Mouse (Mus musculus): Measurements from ENCODE around the gene Lmf2. TPM values are rescaled to one million over a fixed set of nuclear protein-coding genes. Genes with fewer than 3 reads are reported as not detected.

Lmf2 gene
- polyA plus RNA-seq (2014; fragmentation: Illumina TruSeq; extraction: RNeasy Lipid Tissue Mini Kit (QIAGEN cat#74804)), result 0.86 TPM

GRCm38 (mm10) chr15:89355241-89356187, at the start of gene Lmf2, which contains the start of gene Ncaph2:
Lmf2 (minus strand) TSS chr15:89355659.
Ncaph2 (plus strand) TSS chr15:89355719.

GRCm38 (mm10) chr15:89384617-89385016, 29.2 kb upstream of the Lmf2 start, which contains the start of gene Klhdc7b:
Klhdc7b (plus strand) TSS chr15:89384917.

GRCm38 (mm10) chr15:89378831-89379401, 23.5 kb upstream of the Lmf2 start, which contains the start of gene Odf3b:
Odf3b (minus strand) TSS chr15:89379282.

GRCm38 (mm10) chr15:89376957-89377356, 21.5 kb upstream of the Lmf2 start, which contains the start of gene Tymp:
Tymp (minus strand) TSS chr15:89377039.

GRCm38 (mm10) chr15:89373762-89374248, 18.3 kb upstream of the Lmf2 start, which contains the start of gene Sco2:
Sco2 (minus strand) TSS chr15:89373846.

GRCm38 (mm10) chr15:89334271-89334670, 21.2 kb downstream of the Lmf2 start, which contains the start of gene Miox:
Miox (plus strand) TSS chr15:89334398.

GRCm38 (mm10) chr15:89322670-89323522, 32.6 kb downstream of the Lmf2 start, which contains the start of gene Adm2:
Adm2 (plus strand) TSS chr15:89322720.

GRCm38 (mm10) chr15:89315190-89315731, 40.2 kb downstream of the Lmf2 start, which contains the start of gene Sbf1:
Sbf1 (minus strand) TSS chr15:89315311.

Other genes starting within 250 kb of the Lmf2 start
- 1.3 TPM for gene Tubgcp6, start 232.5 kb downstream of the Lmf2 start, polyA plus RNA-seq (2014; fragmentation: Illumina TruSeq; extraction: RNeasy Lipid Tissue Mini Kit (QIAGEN cat#74804))
- gene Hdac10, start 227.0 kb downstream of the Lmf2 start, polyA plus RNA-seq (2014; fragmentation: Illumina TruSeq; extraction: RNeasy Lipid Tissue Mini Kit (QIAGEN cat#74804)), result not detected
- not detected for gene Mapk12, start 215.0 kb downstream of the Lmf2 start, polyA plus RNA-seq (2014; fragmentation: Illumina TruSeq; extraction: RNeasy Lipid Tissue Mini Kit (QIAGEN cat#74804))
- not detected for gene Mapk11, start 206.0 kb downstream of the Lmf2 start, polyA plus RNA-seq (2014; fragmentation: Illumina TruSeq; extraction: RNeasy Lipid Tissue Mini Kit (QIAGEN cat#74804))
- 6.7 TPM for gene Plxnb2, start 174.9 kb downstream of the Lmf2 start, polyA plus RNA-seq (2014; fragmentation: Illumina TruSeq; extraction: RNeasy Lipid Tissue Mini Kit (QIAGEN cat#74804))
- gene Dennd6b, start 159.2 kb downstream of the Lmf2 start, polyA plus RNA-seq (2014; fragmentation: Illumina TruSeq; extraction: RNeasy Lipid Tissue Mini Kit (QIAGEN cat#74804)), result 0.17 TPM
- gene Ppp6r2, start 144.1 kb downstream of the Lmf2 start, polyA plus RNA-seq (2014; fragmentation: Illumina TruSeq; extraction: RNeasy Lipid Tissue Mini Kit (QIAGEN cat#74804)), result 5.9 TPM
- gene Sbf1, start 40.3 kb downstream of the Lmf2 start, polyA plus RNA-seq (2014; fragmentation: Illumina TruSeq; extraction: RNeasy Lipid Tissue Mini Kit (QIAGEN cat#74804)), result 1.5 TPM
- not detected for gene Adm2, start 32.9 kb downstream of the Lmf2 start, polyA plus RNA-seq (2014; fragmentation: Illumina TruSeq; extraction: RNeasy Lipid Tissue Mini Kit (QIAGEN cat#74804))
- not detected for gene Miox, start 21.3 kb downstream of the Lmf2 start, polyA plus RNA-seq (2014; fragmentation: Illumina TruSeq; extraction: RNeasy Lipid Tissue Mini Kit (QIAGEN cat#74804))
- gene Ncaph2, start 60 bp upstream of the Lmf2 start, polyA plus RNA-seq (2014; fragmentation: Illumina TruSeq; extraction: RNeasy Lipid Tissue Mini Kit (QIAGEN cat#74804)), result 12.9 TPM
- gene Sco2, start 18.2 kb upstream of the Lmf2 start, polyA plus RNA-seq (2014; fragmentation: Illumina TruSeq; extraction: RNeasy Lipid Tissue Mini Kit (QIAGEN cat#74804)), result not detected
- gene Tymp, start 21.4 kb upstream of the Lmf2 start, polyA plus RNA-seq (2014; fragmentation: Illumina TruSeq; extraction: RNeasy Lipid Tissue Mini Kit (QIAGEN cat#74804)), result not detected
- gene Odf3b, start 23.6 kb upstream of the Lmf2 start, polyA plus RNA-seq (2014; fragmentation: Illumina TruSeq; extraction: RNeasy Lipid Tissue Mini Kit (QIAGEN cat#74804)), result not detected
- not detected for gene Klhdc7b, start 29.3 kb upstream of the Lmf2 start, polyA plus RNA-seq (2014; fragmentation: Illumina TruSeq; extraction: RNeasy Lipid Tissue Mini Kit (QIAGEN cat#74804))
- gene Syce3, start 54.8 kb upstream of the Lmf2 start, polyA plus RNA-seq (2014; fragmentation: Illumina TruSeq; extraction: RNeasy Lipid Tissue Mini Kit (QIAGEN cat#74804)), result not detected
- not detected for gene Cpt1b, start 70.2 kb upstream of the Lmf2 start, polyA plus RNA-seq (2014; fragmentation: Illumina TruSeq; extraction: RNeasy Lipid Tissue Mini Kit (QIAGEN cat#74804))
- gene C730034F03Rik, start 73.9 kb upstream of the Lmf2 start, polyA plus RNA-seq (2014; fragmentation: Illumina TruSeq; extraction: RNeasy Lipid Tissue Mini Kit (QIAGEN cat#74804)), result 0.48 TPM
- not detected for gene Gm44502, start 74.0 kb upstream of the Lmf2 start, polyA plus RNA-seq (2014; fragmentation: Illumina TruSeq; extraction: RNeasy Lipid Tissue Mini Kit (QIAGEN cat#74804))
- gene Chkb, start 74.2 kb upstream of the Lmf2 start, polyA plus RNA-seq (2014; fragmentation: Illumina TruSeq; extraction: RNeasy Lipid Tissue Mini Kit (QIAGEN cat#74804)), result 19.3 TPM
- gene Mapk8ip2, start 98.3 kb upstream of the Lmf2 start, polyA plus RNA-seq (2014; fragmentation: Illumina TruSeq; extraction: RNeasy Lipid Tissue Mini Kit (QIAGEN cat#74804)), result 0.20 TPM
- 1.9 TPM for gene Arsa, start 121.8 kb upstream of the Lmf2 start, polyA plus RNA-seq (2014; fragmentation: Illumina TruSeq; extraction: RNeasy Lipid Tissue Mini Kit (QIAGEN cat#74804))
- 1.00 TPM for gene Shank3, start 144.0 kb upstream of the Lmf2 start, polyA plus RNA-seq (2014; fragmentation: Illumina TruSeq; extraction: RNeasy Lipid Tissue Mini Kit (QIAGEN cat#74804))
- gene Acr, start 212.7 kb upstream of the Lmf2 start, polyA plus RNA-seq (2014; fragmentation: Illumina TruSeq; extraction: RNeasy Lipid Tissue Mini Kit (QIAGEN cat#74804)), result not detected
- 11.1 TPM for gene Rabl2, start 236.3 kb upstream of the Lmf2 start, polyA plus RNA-seq (2014; fragmentation: Illumina TruSeq; extraction: RNeasy Lipid Tissue Mini Kit (QIAGEN cat#74804))